Mouse (Mus musculus) ES-Bruce4 (cell line): ENCODE data around the gene Zfp61. TPM values are rescaled to one million over a fixed set of nuclear protein-coding genes. Genes with fewer than 3 reads are reported as not detected.
A peak's percentile ranks its signal among the peaks of the same experiment; 100 is the strongest.

ENCODE experiments used
- H3K27ac ChIP-seq: 2 replicates; pipeline ENCODE4 v1.5.1; 2012; ENCODE audit warnings: low read length, inconsistent platforms; ENCODE audit not compliant: insufficient read depth
- H3K27me3 ChIP-seq: 2 replicates; pipeline ENCODE4 v1.6.1; 2012; ENCODE audit warnings: mild to moderate bottlenecking, low read length, inconsistent platforms; ENCODE audit not compliant: control insufficient read depth, poor library complexity, insufficient read depth, severe bottlenecking
- H3K36me3 ChIP-seq: 2 replicates; pipeline ENCODE4 v1.6.1; 2012; ENCODE audit warnings: inconsistent platforms, mild to moderate bottlenecking, low read length, moderate library complexity; ENCODE audit not compliant: control insufficient read depth, poor library complexity, insufficient read depth, severe bottlenecking
- H3K4me1 ChIP-seq: one replicate; pipeline ENCODE4 v1.8.1; 2011; ENCODE audit warnings: low read length; ENCODE audit not compliant: control insufficient read depth, insufficient read depth
- H3K4me3 ChIP-seq: 2 replicates; pipeline ENCODE4 v1.5.1; 2011; ENCODE audit warnings: low read depth, mild to moderate bottlenecking, low read length
- H3K9ac ChIP-seq: 2 replicates; pipeline ENCODE4 v1.6.1; 2012; ENCODE audit warnings: low read depth, mild to moderate bottlenecking, inconsistent platforms; ENCODE audit not compliant: poor library complexity, severe bottlenecking
- H3K9me3 ChIP-seq: replicated peaks from 2 replicates; pipeline ENCODE4 v1.6.1; 2012; ENCODE audit warnings: mild to moderate bottlenecking, low read length, inconsistent platforms; ENCODE audit not compliant: control insufficient read depth, poor library complexity, insufficient read depth, severe bottlenecking
- CTCF ChIP-seq: IDR thresholded peaks from one replicate; pipeline ENCODE4 v1.8.1; 2011; ENCODE audit warnings: low read depth, low read length
- EP300 ChIP-seq: IDR thresholded peaks from 2 replicates; pipeline ENCODE4 v1.6.1; 2011; ENCODE audit warnings: low read depth, low read length; ENCODE audit not compliant: insufficient read depth
- POLR2A ChIP-seq: IDR thresholded peaks from one replicate; pipeline ENCODE4 v1.8.1; 2011; ENCODE audit warnings: low read length; ENCODE audit not compliant: insufficient read depth
- polyA plus RNA-seq: library from polyadenylated mRNA; stranded (reverse); fragments of >200 nt; gene quantifications from 2 replicates; pipeline ENCODE4 v1.2.4, GENCODE M21; 2011; ENCODE audit warnings: low read depth; ENCODE audit not compliant: missing spikeins, insufficient read depth, insufficient read length

Gene Zfp61
- polyA plus RNA-seq, 1 experiment = 5.6 TPM

GRCm38 (mm10) chr7:24333304-24333986 lies 32.4 kb upstream of the Zfp61 start, which contains the start of gene Tescl:
Gene Tescl (minus strand): TSS chr7:24333936.
- H3K9me3 ChIP-seq = no peaks in the 10 kb centered on the region
- H3K27me3 ChIP-seq = 0 out of 2 replicates have a peak, but pooled peaks cover 2% of the 10 kb centered on the region
- H3K4me3 ChIP-seq = peak within 1 kb of the TSS; percentile 76
- no peak within 1 kb of the TSS for H3K27ac ChIP-seq
- no peaks in the 10 kb centered on the region for H3K4me1 ChIP-seq
- H3K9ac ChIP-seq = peak within 1 kb of the TSS; percentile 37
- TF ChIP-seq CTCF (no peak), POLR2A (peak; percentile 38)
- H3K36me3 ChIP-seq = no peaks in the 10 kb centered on the region

- no peaks in the 10 kb centered on the region for H3K36me3 ChIP-seq
- peaks cover 10% of the 10 kb centered on the region for H3K9me3 ChIP-seq
- no peak overlapping the region for H3K4me3 ChIP-seq
- no peak overlapping the region for H3K9ac ChIP-seq
- H3K27me3 ChIP-seq = no peaks in the 10 kb centered on the region
- no peak overlapping the region for H3K27ac ChIP-seq
- no peaks in the 10 kb centered on the region for H3K4me1 ChIP-seq
- TF ChIP-seq EP300 = no peak
- no peak for TF ChIP-seq POLR2A
- TF ChIP-seq CTCF = no peak
These were observed 26.4 kb upstream of the Zfp61 start for GRCm38 (mm10) chr7:24327281-24327975.

- no peak for TF ChIP-seq POLR2A
- no peak for TF ChIP-seq CTCF
- no peak for TF ChIP-seq EP300
- H3K27me3 ChIP-seq = no peaks in the 10 kb centered on the region
- H3K4me1 ChIP-seq = no peaks in the 10 kb centered on the region
- H3K36me3 ChIP-seq = no peaks in the 10 kb centered on the region
- peak overlapping the region; percentile 24 for H3K9ac ChIP-seq
- no peak overlapping the region for H3K27ac ChIP-seq
- H3K9me3 ChIP-seq = peaks cover 10% of the 10 kb centered on the region
- H3K4me3 ChIP-seq = no peak overlapping the region
These were observed 25.5 kb upstream of the Zfp61 start for GRCm38 (mm10) chr7:24326273-24327135.

DNA sequence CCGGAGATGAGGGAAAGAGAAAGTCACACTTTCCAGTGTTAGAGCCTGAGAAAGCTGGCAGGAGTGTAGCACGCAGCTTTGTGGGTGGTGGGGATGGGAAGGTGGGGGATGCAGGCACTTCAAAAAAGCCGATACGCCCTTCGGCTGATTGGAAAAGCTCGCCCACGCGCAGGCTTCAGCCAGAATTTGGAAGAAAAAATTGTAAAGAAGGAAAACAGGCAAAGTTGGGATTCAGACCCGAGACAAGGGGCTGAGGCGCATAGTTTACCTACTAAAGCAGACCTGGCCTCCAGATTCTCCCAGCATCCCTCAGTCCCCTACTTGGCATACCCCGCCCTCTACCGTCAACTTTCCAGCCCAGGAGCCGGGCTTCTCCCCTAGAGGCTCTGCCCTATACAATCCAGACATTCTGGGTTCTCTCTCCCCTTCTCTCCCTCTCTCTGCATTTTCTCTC lies 24.7 kb upstream of the Zfp61 start:
- peak overlapping the region; percentile 59 for H3K4me3 ChIP-seq
- TF ChIP-seq CTCF = peak; percentile 4
- TF ChIP-seq EP300 = no peak
- no peak overlapping the region for H3K27ac ChIP-seq

GRCm38 (mm10) chr7:24325197-24325596 lies 24.2 kb upstream of the Zfp61 start:
- no peaks in the 10 kb centered on the region for H3K27me3 ChIP-seq
- H3K27ac ChIP-seq = no peak overlapping the region
- H3K4me3 ChIP-seq = no peak overlapping the region
- no peak for TF ChIP-seq POLR2A
- TF ChIP-seq EP300 = no peak
- TF ChIP-seq CTCF = no peak
- no peak overlapping the region for H3K9ac ChIP-seq
- no peaks in the 10 kb centered on the region for H3K4me1 ChIP-seq
- H3K9me3 ChIP-seq = peaks cover 10% of the 10 kb centered on the region
- H3K36me3 ChIP-seq = no peaks in the 10 kb centered on the region

More for the DNA sequence above, 24.7 kb upstream of the Zfp61 start:
- H3K4me1 ChIP-seq = no peaks in the 10 kb centered on the region
- H3K9me3 ChIP-seq = peaks cover 10% of the 10 kb centered on the region
- H3K9ac ChIP-seq = peak overlapping the region; percentile 24
- no peaks in the 10 kb centered on the region for H3K36me3 ChIP-seq
- no peaks in the 10 kb centered on the region for H3K27me3 ChIP-seq
